Mouse (Mus musculus): Measurements from ENCODE around the gene Amhr2.

GRCm38 (mm10) chr15:102401278-102401677 is 43.9 kb upstream of the Amhr2 start:
- TF ChIP-seq POLR2A (IDR thresholded peaks at IDR 0.05; ENCODE audit: borderline replicate concordance, extremely low read depth, low read depth, low read length) (no peak), CTCF (IDR thresholded peaks at IDR 0.05; ENCODE audit: insufficient read depth, low read length) (no peak)
